Mouse (Mus musculus): Measurements from ENCODE around the gene Olfr668. TPM values are rescaled to one million over a fixed set of nuclear protein-coding genes. Genes with fewer than 3 reads are reported as not detected.
"Not testable (repeated sequence)": the region's sequence is repeated elsewhere in the genome, so short reads cannot be mapped to it uniquely, and the experiment has no call there.

The Olfr668 gene
- not detected in 2 replicates for polyA plus RNA-seq (2015; fragmentation: Nextera tagmentation; extraction: Ambion mirVana)

GRCm38 (mm10) chr7:104927957-104928356 is at the start of gene Olfr668:
Gene Olfr668, minus strand, starts transcription at chr7:104928057.
- no peak within 1 kb of the TSS for H3K4me2 ChIP-seq
- H3K27me3 ChIP-seq = no peaks in the 10 kb centered on the region
- no peak within 1 kb of the TSS for H3K27ac ChIP-seq
- H3K9ac ChIP-seq = no peak within 1 kb of the TSS
- H3K9me3 ChIP-seq = no peaks in the 10 kb centered on the region
- ATAC-seq (ENCODE audit: insufficient number of reproducible peaks, low FRiP score, low TSS enrichment, low read depth) = no peak
- WGBS = 75% methylated on average over 1 of the region's 1 CpGs
- H3K4me1 ChIP-seq = no peaks in the 10 kb centered on the region
- H3K36me3 ChIP-seq = no peaks in the 10 kb centered on the region
- H3K4me3 ChIP-seq = no peak within 1 kb of the TSS

GRCm38 (mm10) chr7:104972507-104972906 is 44.6 kb upstream of the Olfr668 start:
- H3K9ac ChIP-seq; H3K4me2 ChIP-seq; H3K4me3 ChIP-seq; ATAC-seq (ENCODE audit: insufficient number of reproducible peaks, low FRiP score, low TSS enrichment, low read depth); H3K27ac ChIP-seq; H3K36me3 ChIP-seq; H3K27me3 ChIP-seq; H3K4me1 ChIP-seq; H3K9me3 ChIP-seq: not testable (repeated sequence)
- WGBS = 70% methylated on average over 2 of the region's 2 CpGs

GRCm38 (mm10) chr7:104962520-104962919 is 34.7 kb upstream of the Olfr668 start, which contains the start of gene Olfr670:
Gene Olfr670, minus strand, starts transcription at chr7:104962620.
- Histone ChIP-seq H3K9me3 (no peaks in the 10 kb centered on the region), H3K27me3 (no peaks in the 10 kb centered on the region), H3K27ac (no peak within 1 kb of the TSS), H3K9ac (no peak within 1 kb of the TSS), H3K4me1 (no peaks in the 10 kb centered on the region), H3K4me3 (no peak within 1 kb of the TSS), H3K4me2 (no peak within 1 kb of the TSS), H3K36me3 (no peaks in the 10 kb centered on the region)
- whole genome bisulfite sequencing = 74% methylated on average over 1 of the region's 1 CpGs
- ATAC-seq (ENCODE audit: insufficient number of reproducible peaks, low FRiP score, low TSS enrichment, low read depth) = no peak

GRCm38 (mm10) chr7:104950234-104950633 is 22.4 kb upstream of the Olfr668 start:
- 89% methylated on average over 16 of the region's 16 CpGs for WGBS

DNA sequence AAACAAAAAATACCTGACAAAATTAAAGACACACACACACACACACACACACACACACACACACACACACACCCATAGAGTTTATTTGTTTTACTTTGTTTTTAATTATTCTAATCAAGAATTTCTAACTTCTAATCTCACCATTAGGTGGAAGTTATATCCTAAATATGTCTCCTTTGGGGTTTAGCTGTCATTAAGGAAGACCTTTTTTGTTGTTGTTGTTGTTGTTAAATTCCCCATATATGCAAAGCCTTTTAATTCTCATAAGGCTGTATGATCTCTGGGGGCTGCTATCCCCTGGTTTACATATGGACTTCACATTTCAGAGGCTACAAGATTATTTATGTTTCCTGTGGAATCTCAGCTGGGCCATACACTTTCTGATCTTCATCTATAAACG is 6.1 kb upstream of the Olfr668 start, which contains the start of gene Olfr669:
TSS of gene Olfr669 (plus strand) at position 301 of the 400 bp plus-strand sequence.
- Histone ChIP-seq H3K36me3 (no peaks in the 10 kb centered on the region), H3K4me2 (no peak within 1 kb of the TSS), H3K27ac (no peak within 1 kb of the TSS), H3K9me3 (no peaks in the 10 kb centered on the region), H3K9ac (no peak within 1 kb of the TSS), H3K27me3 (no peaks in the 10 kb centered on the region), H3K4me1 (no peaks in the 10 kb centered on the region), H3K4me3 (no peak within 1 kb of the TSS)
- WGBS = 79% methylated on average over 1 of the region's 1 CpGs
- ATAC-seq (ENCODE audit: insufficient number of reproducible peaks, low FRiP score, low TSS enrichment, low read depth) = no peak

More at GRCm38 (mm10) chr7:104950234-104950633, 22.4 kb upstream of the Olfr668 start:
- H3K27ac ChIP-seq; H3K4me2 ChIP-seq; ATAC-seq (ENCODE audit: insufficient number of reproducible peaks, low FRiP score, low TSS enrichment, low read depth); H3K4me3 ChIP-seq; H3K27me3 ChIP-seq; H3K9ac ChIP-seq; H3K36me3 ChIP-seq; H3K4me1 ChIP-seq; H3K9me3 ChIP-seq: not testable (repeated sequence)

GRCm38 (mm10) chr7:104921382-104921781 is 6.5 kb downstream of the Olfr668 start, which contains the start of gene Olfr667:
Gene Olfr667, minus strand, starts transcription at chr7:104921482.
- no peaks in the 10 kb centered on the region for H3K4me1 ChIP-seq
- 76% methylated on average over 1 of the region's 1 CpGs for WGBS
- H3K9ac ChIP-seq = no peak within 1 kb of the TSS
- no peak within 1 kb of the TSS for H3K4me2 ChIP-seq
- H3K4me3 ChIP-seq = no peak within 1 kb of the TSS
- H3K9me3 ChIP-seq = no peaks in the 10 kb centered on the region
- H3K27ac ChIP-seq = no peak within 1 kb of the TSS
- no peak for ATAC-seq (ENCODE audit: insufficient number of reproducible peaks, low FRiP score, low TSS enrichment, low read depth)
- no peaks in the 10 kb centered on the region for H3K27me3 ChIP-seq
- no peaks in the 10 kb centered on the region for H3K36me3 ChIP-seq

DNA sequence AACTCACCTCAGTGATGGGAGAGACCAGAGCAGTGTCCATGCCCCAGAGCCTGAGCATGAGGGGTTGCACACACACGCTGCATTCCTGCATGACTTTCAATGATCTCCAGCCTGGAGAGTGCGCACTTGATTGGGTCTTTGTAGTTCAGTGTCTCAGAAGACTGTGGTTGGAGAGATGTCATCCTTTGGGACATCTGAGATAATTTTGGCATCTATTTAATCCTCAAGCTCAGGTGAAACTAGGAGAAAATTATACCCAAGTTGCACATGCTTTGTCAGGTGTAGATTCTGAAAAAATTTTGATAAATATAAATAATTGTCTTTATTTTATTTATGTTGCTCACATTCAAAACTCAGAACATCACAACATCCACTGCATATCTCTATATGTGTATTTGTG is 32.0 kb downstream of the Olfr668 start, which contains the start of gene Olfr666:
TSS of gene Olfr666 (minus strand) at position 101 of the 400 bp plus-strand sequence.
- Histone ChIP-seq H3K27ac (no peak within 1 kb of the TSS), H3K9me3 (no peaks in the 10 kb centered on the region), H3K4me1 (no peaks in the 10 kb centered on the region), H3K4me2 (no peak within 1 kb of the TSS), H3K27me3 (no peaks in the 10 kb centered on the region), H3K36me3 (no peaks in the 10 kb centered on the region), H3K9ac (no peak within 1 kb of the TSS), H3K4me3 (no peak within 1 kb of the TSS)
- ATAC-seq (ENCODE audit: insufficient number of reproducible peaks, low FRiP score, low TSS enrichment, low read depth) = no peak
- WGBS = 85% methylated on average over 2 of the region's 2 CpGs

GRCm38 (mm10) chr7:104877731-104878130 is 50.1 kb downstream of the Olfr668 start, which contains the start of gene Olfr665:
Gene Olfr665, plus strand, starts transcription at chr7:104878031.
- whole genome bisulfite sequencing = 32% methylated on average over 1 of the region's 1 CpGs
- Histone ChIP-seq H3K4me1 (no peaks in the 10 kb centered on the region), H3K36me3 (no peaks in the 10 kb centered on the region), H3K27ac (no peak within 1 kb of the TSS), H3K9ac (no peak within 1 kb of the TSS), H3K9me3 (no peaks in the 10 kb centered on the region), H3K27me3 (no peaks in the 10 kb centered on the region), H3K4me2 (no peak within 1 kb of the TSS), H3K4me3 (no peak within 1 kb of the TSS)
- no peak for ATAC-seq (ENCODE audit: insufficient number of reproducible peaks, low FRiP score, low TSS enrichment, low read depth)

Other genes with a start within 250 kb of the Olfr668 start
- gene Olfr661, start 241.6 kb downstream of the Olfr668 start, polyA plus RNA-seq (2015; fragmentation: Nextera tagmentation; extraction: Ambion mirVana) = not detected in 2 replicates
- gene Usp17le, start 150.6 kb downstream of the Olfr668 start, polyA plus RNA-seq (2015; fragmentation: Nextera tagmentation; extraction: Ambion mirVana) = not detected in 2 replicates
- gene Usp17lb, start 85.5 kb downstream of the Olfr668 start, polyA plus RNA-seq (2015; fragmentation: Nextera tagmentation; extraction: Ambion mirVana) = not detected in 2 replicates
- gene Usp17la, start 71.0 kb downstream of the Olfr668 start, polyA plus RNA-seq (2015; fragmentation: Nextera tagmentation; extraction: Ambion mirVana) = not detected in 2 replicates
- gene Olfr665, start 50.0 kb downstream of the Olfr668 start, polyA plus RNA-seq (2015; fragmentation: Nextera tagmentation; extraction: Ambion mirVana) = not detected in 2 replicates
- gene Olfr666, start 32.1 kb downstream of the Olfr668 start, polyA plus RNA-seq (2015; fragmentation: Nextera tagmentation; extraction: Ambion mirVana) = 0.19 TPM in 1 of 2 replicates, not detected in the other
- not detected in 2 replicates for gene Olfr667, start 6.6 kb downstream of the Olfr668 start, polyA plus RNA-seq (2015; fragmentation: Nextera tagmentation; extraction: Ambion mirVana)
- gene Olfr669, start 6.2 kb upstream of the Olfr668 start, polyA plus RNA-seq (2015; fragmentation: Nextera tagmentation; extraction: Ambion mirVana) = not detected in 2 replicates
- not detected in 2 replicates for gene Olfr670, start 34.6 kb upstream of the Olfr668 start, polyA plus RNA-seq (2015; fragmentation: Nextera tagmentation; extraction: Ambion mirVana)
- gene Olfr671, start 51.1 kb upstream of the Olfr668 start, polyA plus RNA-seq (2015; fragmentation: Nextera tagmentation; extraction: Ambion mirVana) = not detected in 2 replicates
- not detected in 2 replicates for gene Olfr672, start 74.0 kb upstream of the Olfr668 start, polyA plus RNA-seq (2015; fragmentation: Nextera tagmentation; extraction: Ambion mirVana)
- not detected in 2 replicates for gene Olfr675, start 100.4 kb upstream of the Olfr668 start, polyA plus RNA-seq (2015; fragmentation: Nextera tagmentation; extraction: Ambion mirVana)
- not detected in 2 replicates for gene Olfr676, start 104.6 kb upstream of the Olfr668 start, polyA plus RNA-seq (2015; fragmentation: Nextera tagmentation; extraction: Ambion mirVana)
- gene Olfr677, start 123.3 kb upstream of the Olfr668 start, polyA plus RNA-seq (2015; fragmentation: Nextera tagmentation; extraction: Ambion mirVana) = not detected in 2 replicates
- gene Olfr678, start 136.4 kb upstream of the Olfr668 start, polyA plus RNA-seq (2015; fragmentation: Nextera tagmentation; extraction: Ambion mirVana) = not detected in 2 replicates
- gene Olfr679, start 153.1 kb upstream of the Olfr668 start, polyA plus RNA-seq (2015; fragmentation: Nextera tagmentation; extraction: Ambion mirVana) = not detected in 2 replicates
- not detected in 2 replicates for gene Olfr680-ps1, start 164.8 kb upstream of the Olfr668 start, polyA plus RNA-seq (2015; fragmentation: Nextera tagmentation; extraction: Ambion mirVana)
- not detected in 2 replicates for gene Olfr681, start 188.8 kb upstream of the Olfr668 start, polyA plus RNA-seq (2015; fragmentation: Nextera tagmentation; extraction: Ambion mirVana)
- not detected in 2 replicates for gene Olfr683, start 219.0 kb upstream of the Olfr668 start, polyA plus RNA-seq (2015; fragmentation: Nextera tagmentation; extraction: Ambion mirVana)
- not detected in 2 replicates for gene Olfr684, start 235.6 kb upstream of the Olfr668 start, polyA plus RNA-seq (2015; fragmentation: Nextera tagmentation; extraction: Ambion mirVana)

Data from limb, embryonic 15.5 days (tissue).